Mouse (Mus musculus) MEL (cell line): ENCODE data around the gene Lrch3. TPM values are rescaled to one million over a fixed set of nuclear protein-coding genes. Genes with fewer than 3 reads are reported as not detected.

ENCODE experiments used
- DNase-seq: peaks from one replicate; pipeline ENCODE4 v3.0.0; 2011; ENCODE audit warnings: low read depth, low spot score
- H3K27ac ChIP-seq: 2 replicates; pipeline ENCODE4 v1.5.1; 2012; ENCODE audit warnings: low read depth, mild to moderate bottlenecking, control low read depth, low read length, moderate library complexity; ENCODE audit not compliant: control insufficient read depth
- H3K27me3 ChIP-seq, 2 experiments: fragments of 150-350 bp in 1 of 2; sonication (generic) in 1 of 2; 2 replicates each; pipeline ENCODE4 v1.6.1; 2012; ENCODE audit warnings: low read length in 2 of 2, mild to moderate bottlenecking in 2 of 2, improper control_type of control experiment in 1 of 2, moderate library complexity in 1 of 2; ENCODE audit not compliant: insufficient read depth in 2 of 2, control insufficient read depth in 1 of 2
- H3K36me3 ChIP-seq, 2 experiments: 2 replicates each; pipeline ENCODE4 v1.6.1; 2012 to 2014; ENCODE audit warnings: low read length in 2 of 2, improper control_type of control experiment in 1 of 2, inconsistent platforms in 1 of 2, mild to moderate bottlenecking in 1 of 2; ENCODE audit not compliant: insufficient read depth in 2 of 2, control insufficient read depth in 1 of 2
- H3K4me1 ChIP-seq, 2 experiments: fragments of 150-350 bp in 1 of 2; sonication (generic) in 1 of 2; 2 replicates each; pipeline ENCODE4 v1.6.1; 2012; ENCODE audit warnings: low read length in 2 of 2, improper control_type of control experiment in 1 of 2, mild to moderate bottlenecking in 1 of 2; ENCODE audit not compliant: insufficient read depth in 2 of 2, control insufficient read depth in 1 of 2
- H3K4me3 ChIP-seq, 2 experiments: fragments of 150-350 bp in 1 of 2; sonication (generic) in 1 of 2; 2 replicates each; pipeline ENCODE4 v1.5.1; 2012; ENCODE audit warnings: low read depth in 2 of 2, low read length in 2 of 2, mild to moderate bottlenecking in 2 of 2, moderate library complexity in 2 of 2, control low read depth in 1 of 2, improper control_type of control experiment in 1 of 2; ENCODE audit not compliant: control insufficient read depth in 1 of 2, insufficient read depth in 1 of 2
- H3K79me2 ChIP-seq: 2 replicates; pipeline ENCODE4 v1.6.1; 2012; ENCODE audit warnings: mild to moderate bottlenecking, low read length, moderate library complexity; ENCODE audit not compliant: control insufficient read depth, poor library complexity, insufficient read depth
- H3K9ac ChIP-seq: 2 replicates; pipeline ENCODE4 v1.6.1; 2012; ENCODE audit warnings: low read depth, mild to moderate bottlenecking, control low read depth, low read length, moderate library complexity; ENCODE audit not compliant: control insufficient read depth, poor library complexity, severe bottlenecking
- H3K9me3 ChIP-seq: fragments of 150-350 bp; sonication (generic); replicated peaks from 2 replicates; pipeline ENCODE4 v1.6.1; 2012; ENCODE audit warnings: mild to moderate bottlenecking, low read length, improper control_type of control experiment, moderate library complexity; ENCODE audit not compliant: insufficient read depth
- CHD2 ChIP-seq: IDR thresholded peaks from 2 replicates; pipeline ENCODE4 v1.6.1; 2011; ENCODE audit warnings: low read length, improper control_type of control experiment
- CTCF ChIP-seq, 3 experiments: IDR thresholded peaks in 2 of 3; conservative IDR thresholded peaks in 1 of 3; 2 replicates each; pipeline ENCODE4 v1.5.1; 2011 to 2012; ENCODE audit warnings: low read length in 3 of 3, low read depth in 2 of 3, mild to moderate bottlenecking in 2 of 3, improper control_type of control experiment in 1 of 3, inconsistent platforms in 1 of 3, mixed read lengths in 1 of 3, moderate library complexity in 1 of 3; ENCODE audit not compliant: control insufficient read depth in 1 of 3, insufficient read depth in 1 of 3, poor library complexity in 1 of 3, severe bottlenecking in 1 of 3
- E2F4 ChIP-seq: IDR thresholded peaks from 2 replicates; pipeline ENCODE4 v1.6.1; 2011; ENCODE audit warnings: low read depth, low read length, improper control_type of control experiment, borderline replicate concordance
- EP300 ChIP-seq, 2 experiments: IDR thresholded peaks; 2 replicates each; pipeline ENCODE4 v1.6.1; 2011; ENCODE audit warnings: improper control_type of control experiment in 2 of 2, low read length in 2 of 2, low read depth in 1 of 2, mild to moderate bottlenecking in 1 of 2
- GABPA ChIP-seq: IDR thresholded peaks from 2 replicates; pipeline ENCODE4 v1.6.1; 2012; ENCODE audit warnings: low read depth, mild to moderate bottlenecking, inconsistent platforms, low read length, improper control_type of control experiment, moderate library complexity
- GATA1 ChIP-seq: IDR thresholded peaks from 2 replicates; pipeline ENCODE4 v1.6.1; 2011; ENCODE audit warnings: low read depth, low read length, improper control_type of control experiment
- KAT2A ChIP-seq: conservative IDR thresholded peaks from 2 replicates; pipeline ENCODE4 v1.6.1; 2012; ENCODE audit warnings: low read depth, low read length, improper control_type of control experiment, inconsistent platforms
- MAX ChIP-seq: IDR thresholded peaks from 2 replicates; pipeline ENCODE4 v1.6.1; 2011; ENCODE audit warnings: low read length, improper control_type of control experiment
- MAZ ChIP-seq: IDR thresholded peaks from 2 replicates; pipeline ENCODE4 v1.6.1; 2012; ENCODE audit warnings: low read depth, mild to moderate bottlenecking, inconsistent platforms, low read length, improper control_type of control experiment
- MEF2A ChIP-seq: IDR thresholded peaks from 2 replicates; pipeline ENCODE4 v1.6.1; 2014; ENCODE audit warnings: low read depth, mild to moderate bottlenecking, inconsistent platforms, low read length, improper control_type of control experiment; ENCODE audit not compliant: poor library complexity, insufficient replicate concordance, severe bottlenecking; ENCODE audit errors: extremely low read depth
- MXI1 ChIP-seq: IDR thresholded peaks from 2 replicates; pipeline ENCODE4 v1.6.1; 2011; ENCODE audit warnings: mild to moderate bottlenecking, low read depth, low read length, improper control_type of control experiment
- MYB ChIP-seq: IDR thresholded peaks from 2 replicates; pipeline ENCODE4 v1.6.1; 2011; ENCODE audit warnings: mild to moderate bottlenecking, low read depth, low read length, improper control_type of control experiment
- MYC ChIP-seq: IDR thresholded peaks from 2 replicates; pipeline ENCODE4 v1.6.1; 2011; ENCODE audit warnings: low read depth, mild to moderate bottlenecking, low read length, improper control_type of control experiment, moderate library complexity
- NRF1 ChIP-seq: IDR thresholded peaks from 2 replicates; pipeline ENCODE4 v1.6.1; 2014; ENCODE audit warnings: low read depth, mild to moderate bottlenecking, inconsistent platforms, low read length, improper control_type of control experiment, moderate library complexity; ENCODE audit not compliant: poor library complexity, insufficient read depth, severe bottlenecking
- POLR2A ChIP-seq, 2 experiments: IDR thresholded peaks; 2 replicates each; pipeline ENCODE4 v1.6.1; 2011 to 2012; ENCODE audit warnings: low read length in 2 of 2, mild to moderate bottlenecking in 2 of 2, control low read depth in 1 of 2, improper control_type of control experiment in 1 of 2, low read depth in 1 of 2, moderate library complexity in 1 of 2; ENCODE audit not compliant: control insufficient read depth in 1 of 2, insufficient read depth in 1 of 2, poor library complexity in 1 of 2
- POLR2AphosphoS5 ChIP-seq: IDR thresholded peaks from 2 replicates; pipeline ENCODE4 v1.6.1; 2012; ENCODE audit warnings: low read depth, borderline replicate concordance, mild to moderate bottlenecking, inconsistent platforms, low read length, moderate library complexity, mixed read lengths
- RAD21 ChIP-seq: IDR thresholded peaks from 2 replicates; pipeline ENCODE4 v1.6.1; 2011; ENCODE audit warnings: mild to moderate bottlenecking, low read depth, low read length, improper control_type of control experiment
- RCOR1 ChIP-seq: IDR thresholded peaks from 2 replicates; pipeline ENCODE4 v1.6.1; 2012; ENCODE audit warnings: low read depth, mild to moderate bottlenecking, inconsistent platforms, low read length, improper control_type of control experiment
- SIN3A ChIP-seq: IDR thresholded peaks from 2 replicates; pipeline ENCODE4 v1.6.1; 2012; ENCODE audit warnings: low read length, improper control_type of control experiment, inconsistent platforms
- SMC3 ChIP-seq: IDR thresholded peaks from 2 replicates; pipeline ENCODE4 v1.6.1; 2011; ENCODE audit warnings: low read depth, low read length, improper control_type of control experiment
- TAL1 ChIP-seq: IDR thresholded peaks from 2 replicates; pipeline ENCODE4 v1.6.1; 2012; ENCODE audit warnings: mild to moderate bottlenecking, inconsistent platforms, low read length, moderate library complexity, mixed read lengths
- UBTF ChIP-seq: IDR thresholded peaks from 2 replicates; pipeline ENCODE4 v1.6.1; 2012; ENCODE audit warnings: low read depth, mild to moderate bottlenecking, inconsistent platforms, low read length, improper control_type of control experiment, moderate library complexity, borderline replicate concordance; ENCODE audit not compliant: insufficient read depth
- ZC3H11A ChIP-seq: IDR thresholded peaks from 2 replicates; pipeline ENCODE4 v1.6.1; 2012; ENCODE audit warnings: low read depth, mild to moderate bottlenecking, inconsistent platforms, low read length, improper control_type of control experiment
- ZKSCAN1 ChIP-seq: IDR thresholded peaks from 2 replicates; pipeline ENCODE4 v1.6.1; 2012; ENCODE audit warnings: low read depth, mild to moderate bottlenecking, inconsistent platforms, low read length, improper control_type of control experiment, moderate library complexity
- polyA plus RNA-seq, 2 experiments: library from polyadenylated mRNA; stranded (reverse) in 1 of 2; unstranded in 1 of 2; fragments of >175 nt in 1 of 2; fragments of >200 nt in 1 of 2; gene quantifications; 2 replicates each; pipeline versions ENCODE4 v1.2.1 to v1.2.4; 2012; ENCODE audit warnings: low replicate concordance in 2 of 2, low read depth in 1 of 2; ENCODE audit not compliant: insufficient read length in 2 of 2, insufficient read depth in 1 of 2, missing spikeins in 1 of 2
- total RNA-seq: library from RNA; depleted of rRNA; stranded (reverse); fragments of 300-350 nt; gene quantifications from 2 replicates; pipeline ENCODE4 v1.2.3, GENCODE M21; 2012

Lrch3 gene
- total and polyA plus RNA-seq, 3 experiments, result 8.6 to 17.0 TPM; not detected in 1

- H3K9me3 ChIP-seq, result no peaks in the 10 kb centered on the region
- H3K4me3 ChIP-seq, result no peak overlapping the region
- H3K79me2 ChIP-seq, result peaks cover 3% of the 10 kb centered on the region; the same call in 1 of the 2 replicates
- H3K36me3 ChIP-seq, result peaks cover 0 to 15% of the 10 kb centered on the region in 2 experiments; a peak in 2 of 4 replicates
- H3K27ac ChIP-seq, result no peak overlapping the region
- no peak for DNase-seq
- H3K4me1 ChIP-seq, result no peaks in the 10 kb centered on the region
- H3K27me3 ChIP-seq, result no peaks in the 10 kb centered on the region
- TF ChIP-seq EP300 (IDR thresholded peaks at IDR 0.05; ENCODE audit: low read depth in 1 of 2, low read length in 2 of 2) (no peak), RCOR1 (no peak), ZKSCAN1 (no peak), MEF2A (no peak), POLR2A (IDR thresholded peaks at IDR 0.05; ENCODE audit: control insufficient read depth in 1 of 2, insufficient read depth in 1 of 2, low read depth in 1 of 2, low read length in 2 of 2, poor library complexity in 1 of 2) (no peak), ZC3H11A (no peak), SIN3A (no peak), E2F4 (no peak), POLR2AphosphoS5 (no peak), UBTF (no peak), MXI1 (no peak), KAT2A (no peak), RAD21 (no peak), MYC (no peak), TAL1 (no peak), MYB (no peak), GATA1 (no peak), CHD2 (no peak), MAX (no peak)
- no peak overlapping the region for H3K9ac ChIP-seq
Measured at GRCm38 (mm10) chr16:32949281-32949680, 35.4 kb downstream of the Lrch3 start.

GRCm38 (mm10) chr16:32951074-32951473 is 37.2 kb downstream of the Lrch3 start:
- peak; percentile 52 for DNase-seq
- peaks cover 0 to 18% of the 10 kb centered on the region in 2 experiments; a peak in 2 of 4 replicates for H3K36me3 ChIP-seq
- H3K79me2 ChIP-seq, result peaks cover under 1% of the 10 kb centered on the region; the same call in 1 of the 2 replicates
- no peak overlapping the region for H3K9ac ChIP-seq
- H3K27me3 ChIP-seq, result no peaks in the 10 kb centered on the region
- no peak overlapping the region for H3K27ac ChIP-seq
- TF ChIP-seq UBTF (no peak), GABPA (no peak), MAZ (no peak), SMC3 (peak; percentile 52), EP300 (IDR thresholded peaks at IDR 0.05; ENCODE audit: low read depth in 1 of 2, low read length in 2 of 2) (no peak), RCOR1 (no peak), MEF2A (no peak), CTCF (IDR thresholded peaks at IDR 0.05 in 2 of 3, conservative IDR thresholded peaks at IDR 0.05 in 1 of 3; ENCODE audit: control insufficient read depth in 1 of 3, insufficient read depth in 1 of 3, low read depth in 2 of 3, low read length in 3 of 3, poor library complexity in 1 of 3, severe bottlenecking in 1 of 3) (peak; percentile 45 to 64 (median 62)), NRF1 (no peak)
- H3K4me3 ChIP-seq, result no peak overlapping the region
- no peaks in the 10 kb centered on the region for H3K9me3 ChIP-seq
- H3K4me1 ChIP-seq, result no peaks in the 10 kb centered on the region
